Mouse (Mus musculus): ENCODE data around the gene Tmem80.

DNA sequence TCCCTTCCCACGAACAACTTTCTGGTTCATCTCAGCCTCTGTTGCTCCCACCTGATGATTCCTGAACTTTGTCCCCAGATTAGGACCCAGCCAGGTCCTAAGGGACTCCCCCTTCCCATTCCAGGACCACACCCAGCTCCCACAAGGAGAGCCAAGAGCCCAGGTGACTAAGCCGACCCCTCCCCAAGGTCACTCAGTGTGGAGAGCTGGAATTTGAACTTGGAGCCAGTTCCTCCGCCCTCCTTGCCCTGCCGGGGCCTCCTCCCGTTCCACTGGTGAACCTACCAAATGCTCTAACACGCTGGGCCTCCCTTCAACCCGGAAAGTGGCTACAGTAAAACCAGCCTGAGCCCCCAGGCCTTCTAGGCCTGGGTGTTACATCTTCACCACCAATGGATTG is 12.5 kb downstream of the Tmem80 start:
- TF ChIP-seq CTCF (IDR thresholded peaks at IDR 0.05; ENCODE audit: borderline replicate concordance, insufficient read depth, low read depth, low read length) (no peak), POLR2A (IDR thresholded peaks at IDR 0.05; ENCODE audit: borderline replicate concordance, insufficient read depth, low read length) (no peak)

Measured in cerebellum, adult 2 months (tissue).